Mouse (Mus musculus): ENCODE results near the gene Kif13a. TPM values are rescaled to one million over a fixed set of nuclear protein-coding genes. Genes with fewer than 3 reads are reported as not detected.

Gene Kif13a
- polyA plus RNA-seq, 1 experiment from 2014 or later: 21.0 TPM

DNA sequence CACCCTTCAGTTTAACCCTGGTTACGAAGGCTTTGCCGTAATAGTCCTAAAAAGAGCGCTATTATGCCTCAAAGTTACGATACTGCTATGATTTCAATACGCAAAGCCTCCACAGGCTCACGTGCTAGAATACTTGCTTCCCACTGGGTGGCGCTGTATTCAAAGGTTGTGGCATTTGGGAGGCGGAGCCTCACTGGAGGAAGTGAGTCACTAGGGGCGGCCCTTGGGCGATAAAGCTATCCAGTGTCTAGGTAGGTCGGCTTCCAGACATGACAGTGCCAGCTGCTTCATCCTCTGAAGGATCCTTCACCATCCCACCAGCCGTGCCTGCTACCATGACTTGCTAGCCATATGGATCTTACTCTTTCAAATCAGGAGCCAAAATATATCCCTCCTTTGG, 119.6 kb downstream of the Kif13a start:
- H3K9ac ChIP-seq: no peak overlapping the region
- ATAC-seq (ENCODE audit: insufficient number of reproducible peaks, low FRiP score, low TSS enrichment, low read depth): no peak
- H3K4me2 ChIP-seq (replicated peaks): no peak overlapping the region
- no peaks in the 10 kb centered on the region for H3K4me1 ChIP-seq
- peaks cover 59% of the 10 kb centered on the region for H3K36me3 ChIP-seq
- no peaks in the 10 kb centered on the region for H3K27me3 ChIP-seq
- H3K9me3 ChIP-seq (replicated peaks): no peaks in the 10 kb centered on the region
- WGBS: 87% methylated on average over 12 of the region's 12 CpGs
- no peak overlapping the region for H3K27ac ChIP-seq (replicated peaks)
- H3K4me3 ChIP-seq (replicated peaks): no peak overlapping the region

DNA sequence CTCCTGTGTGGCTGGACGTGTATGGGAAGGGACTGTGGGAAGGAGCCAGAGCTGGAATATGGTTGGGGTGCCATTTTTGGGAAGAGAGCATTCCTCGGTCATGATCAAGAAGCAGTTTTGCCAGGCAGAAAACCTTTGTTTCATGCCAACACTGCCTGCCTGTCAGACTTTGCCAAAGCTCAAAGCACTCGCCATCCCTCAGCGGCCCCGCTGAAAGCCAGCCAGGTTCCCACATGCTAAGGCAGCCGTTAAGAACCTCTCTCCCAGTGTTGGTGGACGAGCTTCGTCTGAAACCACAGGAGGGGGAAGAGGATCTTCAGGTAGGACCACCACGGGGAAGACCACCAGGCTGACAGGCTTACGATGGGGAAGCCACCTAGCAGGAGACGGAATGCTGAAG, 121.8 kb downstream of the Kif13a start:
- ATAC-seq (ENCODE audit: insufficient number of reproducible peaks, low FRiP score, low TSS enrichment, low read depth): no peak
- no peak overlapping the region for H3K4me2 ChIP-seq (replicated peaks)
- no peak overlapping the region for H3K4me3 ChIP-seq (replicated peaks)
- H3K4me1 ChIP-seq: no peaks in the 10 kb centered on the region
- 86% methylated on average over 11 of the region's 11 CpGs for WGBS
- no peak overlapping the region for H3K9ac ChIP-seq
- no peaks in the 10 kb centered on the region for H3K9me3 ChIP-seq (replicated peaks)
- peaks cover 39% of the 10 kb centered on the region for H3K36me3 ChIP-seq
- no peaks in the 10 kb centered on the region for H3K27me3 ChIP-seq
- no peak overlapping the region for H3K27ac ChIP-seq (replicated peaks)

DNA sequence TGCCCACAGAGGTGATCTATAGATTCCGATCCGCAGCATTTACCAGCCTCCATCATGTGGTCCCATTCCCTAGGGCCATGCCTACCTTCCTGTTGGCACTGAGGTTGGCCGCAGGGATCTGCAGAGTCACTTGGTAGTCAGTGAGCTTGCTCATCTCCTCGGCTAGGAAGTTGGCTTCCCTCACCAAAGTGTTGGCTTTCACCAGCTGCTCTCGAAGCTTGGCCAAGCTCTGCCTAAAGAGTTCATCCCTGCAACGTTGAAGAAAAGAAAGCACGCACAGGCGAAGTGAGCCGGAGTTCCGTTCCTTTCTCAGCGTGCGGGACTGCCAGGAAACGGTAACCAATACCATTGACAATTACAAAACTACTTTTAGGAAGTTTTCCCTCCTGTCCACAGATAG, 128.5 kb downstream of the Kif13a start:
- H3K4me2 ChIP-seq (replicated peaks): no peak overlapping the region
- no peaks in the 10 kb centered on the region for H3K27me3 ChIP-seq
- peaks cover 34% of the 10 kb centered on the region; the same call in 1 of the 2 replicates for H3K36me3 ChIP-seq
- H3K4me3 ChIP-seq (replicated peaks): no peak overlapping the region
- no peaks in the 10 kb centered on the region for H3K9me3 ChIP-seq (replicated peaks)
- no peak overlapping the region for H3K9ac ChIP-seq
- no peak for ATAC-seq (ENCODE audit: insufficient number of reproducible peaks, low FRiP score, low TSS enrichment, low read depth)
- no peak overlapping the region for H3K27ac ChIP-seq (replicated peaks)
- 93% methylated on average over 13 of the region's 13 CpGs for WGBS
- no peaks in the 10 kb centered on the region for H3K4me1 ChIP-seq

DNA sequence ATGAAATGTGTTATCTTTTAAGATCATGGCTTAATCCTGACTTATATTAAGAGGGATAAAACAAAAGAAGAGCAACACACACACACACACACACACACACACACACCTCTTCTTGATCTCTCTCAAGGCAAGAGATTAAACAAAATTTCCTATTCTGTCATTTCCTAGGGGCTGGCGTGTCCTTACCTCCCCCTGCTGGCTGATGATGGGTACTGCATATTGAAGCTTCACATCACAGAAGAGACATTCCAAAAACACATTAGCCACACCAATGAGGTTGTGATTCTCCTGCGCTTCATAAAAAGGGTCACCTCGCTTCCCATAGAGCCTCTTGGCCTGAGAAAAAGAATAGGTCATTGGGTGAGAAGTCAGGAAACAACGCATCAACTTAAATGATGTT, 131.5 kb downstream of the Kif13a start:
- H3K27ac ChIP-seq (replicated peaks): no peak overlapping the region
- no peak overlapping the region for H3K9ac ChIP-seq
- H3K4me2 ChIP-seq (replicated peaks): no peak overlapping the region
- H3K36me3 ChIP-seq: peaks cover 48% of the 10 kb centered on the region
- WGBS: 36% methylated on average over 4 of the region's 4 CpGs
- no peaks in the 10 kb centered on the region for H3K4me1 ChIP-seq
- ATAC-seq (ENCODE audit: insufficient number of reproducible peaks, low FRiP score, low TSS enrichment, low read depth): no peak
- no peaks in the 10 kb centered on the region for H3K9me3 ChIP-seq (replicated peaks)
- no peaks in the 10 kb centered on the region for H3K27me3 ChIP-seq
- H3K4me3 ChIP-seq (replicated peaks): no peak overlapping the region

DNA sequence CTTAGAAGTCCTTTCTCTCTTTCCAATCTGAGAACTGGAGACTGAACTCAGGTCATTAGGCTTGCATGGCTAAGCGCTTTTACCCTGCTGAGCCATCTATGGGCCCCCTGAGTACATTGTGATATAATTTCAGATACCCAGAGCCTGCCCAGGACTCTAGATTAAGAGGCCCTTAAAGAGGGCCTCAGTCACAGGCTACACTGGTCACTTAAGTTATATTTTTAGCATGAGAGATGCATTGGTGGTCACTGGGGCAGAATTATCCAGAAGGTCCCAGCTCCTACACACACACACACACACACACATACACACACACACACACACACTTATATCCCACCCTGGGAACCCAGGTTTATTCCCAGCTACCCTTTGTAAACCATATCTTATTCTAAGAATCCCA, 133.3 kb downstream of the Kif13a start:
- peaks cover 47% of the 10 kb centered on the region for H3K36me3 ChIP-seq

DNA sequence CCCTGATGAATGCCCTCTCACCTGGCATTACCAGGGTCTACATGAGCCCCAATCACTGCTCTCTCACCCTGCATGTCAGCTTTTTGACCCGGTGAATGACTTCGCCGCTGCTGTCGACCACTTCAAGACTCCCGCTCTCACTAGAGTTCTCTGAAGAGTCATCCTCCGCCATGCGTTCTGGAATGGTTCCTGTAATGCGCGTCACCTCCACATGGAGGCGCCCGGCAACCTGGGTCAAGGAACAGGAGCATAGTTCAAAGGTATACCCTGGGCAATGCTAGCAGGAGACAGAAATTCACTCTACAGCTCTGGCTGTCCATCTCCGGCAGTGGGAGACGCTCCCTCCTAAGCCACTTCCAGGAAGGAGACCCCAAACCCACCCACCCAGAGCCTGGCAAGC, 135.8 kb downstream of the Kif13a start:
- H3K4me2 ChIP-seq (replicated peaks): no peak overlapping the region
- H3K4me1 ChIP-seq: no peaks in the 10 kb centered on the region
- H3K9me3 ChIP-seq (replicated peaks): no peaks in the 10 kb centered on the region
- H3K9ac ChIP-seq: no peak overlapping the region
- 80% methylated on average over 13 of the region's 13 CpGs for WGBS
- no peak overlapping the region for H3K27ac ChIP-seq (replicated peaks)
- no peaks in the 10 kb centered on the region for H3K27me3 ChIP-seq
- no peak for ATAC-seq (ENCODE audit: insufficient number of reproducible peaks, low FRiP score, low TSS enrichment, low read depth)
- no peak overlapping the region for H3K4me3 ChIP-seq (replicated peaks)
- H3K36me3 ChIP-seq: peaks cover 36% of the 10 kb centered on the region

More for the DNA sequence above, 133.3 kb downstream of the Kif13a start:
- Histone ChIP-seq H3K4me1 (no peaks in the 10 kb centered on the region), H3K4me2 (replicated peaks) (no peak overlapping the region), H3K9me3 (replicated peaks) (no peaks in the 10 kb centered on the region), H3K4me3 (replicated peaks) (no peak overlapping the region), H3K27me3 (no peaks in the 10 kb centered on the region), H3K27ac (replicated peaks) (no peak overlapping the region), H3K9ac (no peak overlapping the region)
- 93% methylated on average over 1 of the region's 1 CpGs for WGBS
- ATAC-seq (ENCODE audit: insufficient number of reproducible peaks, low FRiP score, low TSS enrichment, low read depth): no peak

DNA sequence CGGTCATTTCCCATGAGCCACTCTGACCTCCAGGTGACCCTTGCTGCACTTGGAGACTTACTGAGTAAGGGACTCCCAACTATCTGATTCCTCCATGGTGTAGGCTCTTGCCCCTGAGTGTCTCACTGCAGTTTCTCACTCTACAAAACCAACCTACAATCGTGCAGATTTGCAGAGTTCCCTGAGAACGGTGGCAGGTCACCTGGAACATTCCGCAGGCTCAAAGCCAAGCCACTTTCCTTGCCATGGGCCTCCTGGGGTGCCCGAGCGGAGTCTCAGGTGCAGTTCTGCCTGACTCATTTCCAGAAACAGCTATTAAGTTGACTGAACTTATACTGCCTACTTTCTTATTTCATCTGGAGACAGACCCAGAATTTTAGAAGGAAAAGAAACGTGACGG, 141.2 kb downstream of the Kif13a start:
- Histone ChIP-seq H3K4me3 (replicated peaks) (no peak overlapping the region), H3K9me3 (replicated peaks) (no peaks in the 10 kb centered on the region), H3K4me1 (no peaks in the 10 kb centered on the region), H3K9ac (no peak overlapping the region), H3K27ac (replicated peaks) (no peak overlapping the region), H3K27me3 (no peaks in the 10 kb centered on the region), H3K4me2 (replicated peaks) (no peak overlapping the region), H3K36me3 (peaks cover 39% of the 10 kb centered on the region)
- WGBS: 82% methylated on average over 8 of the region's 8 CpGs
- no peak for ATAC-seq (ENCODE audit: insufficient number of reproducible peaks, low FRiP score, low TSS enrichment, low read depth)

DNA sequence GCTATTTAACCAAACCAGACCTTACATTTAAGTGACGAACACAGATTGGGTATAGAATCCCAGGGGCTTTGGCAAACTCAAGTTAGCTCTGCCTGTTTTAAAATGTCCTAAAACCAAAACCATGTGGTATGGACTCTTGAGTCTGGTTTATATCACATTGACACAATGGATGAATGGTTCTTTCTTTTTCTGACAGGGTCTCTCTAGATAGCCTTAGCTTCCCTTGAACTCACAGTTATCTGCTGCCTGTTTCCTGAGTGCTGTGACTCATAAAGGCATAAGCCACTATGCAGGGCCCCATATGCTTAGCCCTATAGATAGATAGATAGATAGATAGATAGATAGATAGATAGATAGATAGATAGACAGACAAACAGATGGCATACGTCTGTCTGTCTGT, 142.8 kb downstream of the Kif13a start:
- Histone ChIP-seq H3K4me1 (no peaks in the 10 kb centered on the region), H3K9me3 (replicated peaks) (no peaks in the 10 kb centered on the region), H3K4me2 (replicated peaks) (no peak overlapping the region), H3K27me3 (no peaks in the 10 kb centered on the region), H3K27ac (replicated peaks) (no peak overlapping the region), H3K4me3 (replicated peaks) (no peak overlapping the region), H3K9ac (no peak overlapping the region), H3K36me3 (peaks cover 34% of the 10 kb centered on the region)
- ATAC-seq (ENCODE audit: insufficient number of reproducible peaks, low FRiP score, low TSS enrichment, low read depth): no peak
- WGBS: 71% methylated on average over 2 of the region's 2 CpGs

DNA sequence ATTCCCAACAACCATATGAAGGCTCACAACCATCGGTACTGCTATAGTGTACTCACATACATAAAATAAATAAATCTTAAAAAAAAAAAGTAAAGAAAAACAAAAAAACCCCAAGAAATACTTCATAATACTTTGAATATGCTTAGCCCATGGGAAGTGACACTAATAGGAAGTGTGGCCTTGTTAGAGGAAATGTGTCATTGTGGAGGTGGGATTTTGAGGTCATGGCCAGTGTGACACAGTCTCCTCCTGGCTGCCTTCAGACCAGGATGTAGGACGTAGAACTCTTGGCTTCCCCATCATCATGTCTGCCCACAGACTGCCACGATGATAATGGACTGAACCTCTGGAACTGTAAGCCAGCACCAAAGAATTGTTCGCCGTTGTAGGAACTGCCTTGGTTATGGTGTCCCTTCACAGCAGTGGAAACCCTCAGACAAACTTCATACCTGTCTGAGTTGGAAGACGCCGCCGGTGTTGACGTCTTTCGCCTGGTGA, 143.6 kb downstream of the Kif13a start:
- no peak for ATAC-seq (ENCODE audit: insufficient number of reproducible peaks, low FRiP score, low TSS enrichment, low read depth)
- Histone ChIP-seq H3K4me3 (replicated peaks) (no peak overlapping the region), H3K27ac (replicated peaks) (no peak overlapping the region), H3K9me3 (replicated peaks) (no peaks in the 10 kb centered on the region), H3K9ac (no peak overlapping the region), H3K4me1 (no peaks in the 10 kb centered on the region), H3K27me3 (no peaks in the 10 kb centered on the region), H3K4me2 (replicated peaks) (no peak overlapping the region), H3K36me3 (peaks cover 34% of the 10 kb centered on the region)
- WGBS: 94% methylated on average over 10 of the region's 10 CpGs

DNA sequence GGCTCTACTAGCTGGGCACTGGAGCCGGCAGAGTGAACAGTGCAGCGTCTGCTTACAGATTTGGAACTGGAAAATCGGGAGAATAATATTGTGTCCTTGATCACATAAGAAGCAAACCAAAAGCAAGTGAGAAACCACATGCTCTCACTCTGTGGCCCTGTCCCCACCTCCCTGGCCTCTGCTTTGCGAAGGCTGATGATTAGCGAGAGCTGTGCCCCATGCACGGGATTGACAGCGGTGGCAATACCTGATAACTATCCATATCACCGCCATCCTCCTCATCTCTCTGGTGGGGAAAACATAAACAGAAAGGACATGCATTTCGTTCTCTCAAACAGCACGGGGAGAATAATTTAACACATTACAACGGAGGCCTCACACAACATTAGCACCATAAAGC, 149.3 kb downstream of the Kif13a start:
- H3K27ac ChIP-seq (replicated peaks): no peak overlapping the region
- no peaks in the 10 kb centered on the region for H3K4me1 ChIP-seq
- H3K9ac ChIP-seq: no peak overlapping the region
- H3K27me3 ChIP-seq: no peaks in the 10 kb centered on the region
- no peak overlapping the region for H3K4me2 ChIP-seq (replicated peaks)
- no peak for ATAC-seq (ENCODE audit: insufficient number of reproducible peaks, low FRiP score, low TSS enrichment, low read depth)
- no peaks in the 10 kb centered on the region for H3K9me3 ChIP-seq (replicated peaks)
- 87% methylated on average over 11 of the region's 11 CpGs for WGBS
- H3K36me3 ChIP-seq: peaks cover 30% of the 10 kb centered on the region
- no peak overlapping the region for H3K4me3 ChIP-seq (replicated peaks)

DNA sequence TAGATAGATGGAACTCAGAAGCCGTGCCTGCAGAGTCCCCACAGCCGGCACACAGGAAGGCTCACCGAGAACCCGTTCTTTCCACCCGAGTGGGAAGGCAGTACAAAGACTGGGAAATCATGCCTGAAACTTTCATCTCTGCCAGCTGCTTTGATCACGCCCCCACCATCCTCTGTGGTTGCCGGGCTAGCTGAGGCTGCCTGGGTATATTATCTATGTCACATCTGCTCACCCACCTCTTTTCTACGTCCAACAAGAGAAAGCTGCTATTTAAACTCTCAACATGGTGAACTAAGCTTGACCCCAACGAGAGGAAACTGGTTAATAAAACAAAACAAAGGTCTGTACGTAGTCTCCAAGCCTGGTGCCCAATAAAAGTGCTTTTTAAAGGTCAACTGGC, 149.8 kb downstream of the Kif13a start:
- Histone ChIP-seq H3K4me3 (replicated peaks) (no peak overlapping the region), H3K27ac (replicated peaks) (no peak overlapping the region), H3K9me3 (replicated peaks) (no peaks in the 10 kb centered on the region), H3K4me1 (no peaks in the 10 kb centered on the region), H3K36me3 (peaks cover 32% of the 10 kb centered on the region), H3K4me2 (replicated peaks) (no peak overlapping the region), H3K27me3 (no peaks in the 10 kb centered on the region), H3K9ac (no peak overlapping the region)
- 54% methylated on average over 10 of the region's 10 CpGs for WGBS
- ATAC-seq (ENCODE audit: insufficient number of reproducible peaks, low FRiP score, low TSS enrichment, low read depth): no peak

DNA sequence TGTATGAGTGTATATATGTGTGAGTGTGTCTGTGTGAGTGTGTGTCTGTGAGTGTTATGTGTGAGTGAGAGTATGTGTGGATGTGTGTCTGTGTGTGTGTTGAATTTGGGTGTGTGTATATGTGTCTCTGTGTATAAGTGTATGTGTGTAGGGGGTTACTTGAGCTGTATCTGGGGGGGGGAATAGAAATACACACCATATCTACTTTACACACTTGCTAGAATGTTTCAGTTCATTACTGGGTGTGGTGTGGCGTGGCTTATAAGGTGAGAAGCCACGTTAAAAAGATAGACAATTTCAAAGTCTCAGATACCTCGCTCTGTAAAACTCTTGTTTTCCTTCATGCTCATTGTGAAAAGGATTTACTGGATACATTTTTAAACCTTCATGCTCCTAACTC, 152.2 kb downstream of the Kif13a start:
- Histone ChIP-seq H3K4me1 (no peaks in the 10 kb centered on the region), H3K27me3 (no peaks in the 10 kb centered on the region), H3K4me3 (replicated peaks) (no peak overlapping the region), H3K9ac (no peak overlapping the region), H3K9me3 (replicated peaks) (no peaks in the 10 kb centered on the region), H3K27ac (replicated peaks) (no peak overlapping the region), H3K36me3 (peaks cover 37% of the 10 kb centered on the region), H3K4me2 (replicated peaks) (no peak overlapping the region)
- 71% methylated on average over 3 of the region's 3 CpGs for WGBS
- ATAC-seq (ENCODE audit: insufficient number of reproducible peaks, low FRiP score, low TSS enrichment, low read depth): no peak
